In the genomic region with DNA sequence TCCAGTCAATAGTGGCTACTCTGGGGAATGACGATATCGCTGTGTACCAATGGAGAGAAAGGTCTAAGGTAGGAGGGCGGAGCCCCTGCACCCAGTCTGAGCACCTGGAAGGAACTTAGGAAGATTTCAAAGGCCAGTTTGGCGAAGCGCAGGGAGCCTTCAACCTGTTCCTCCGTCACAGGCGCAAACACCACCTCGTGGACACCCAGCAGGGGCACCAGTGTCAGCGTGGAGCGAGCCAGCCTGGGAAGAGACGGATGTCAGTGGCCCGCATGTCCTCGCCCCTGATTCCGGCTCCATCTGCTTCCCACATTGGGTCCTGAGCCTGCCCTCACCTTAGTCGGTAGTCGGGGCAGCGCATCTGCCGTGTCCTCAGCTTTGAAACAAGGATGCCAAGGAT, we compare ENCODE assay signal across 10 mouse cellular contexts. TPM values are rescaled to one million over a fixed set of nuclear protein-coding genes. Genes with fewer than 3 reads are reported as not detected.
DNase-seq lines count a peak whose midpoint lies in the region; ATAC-seq and TF ChIP-seq lines count a peak whose summit lies in the region.
"Had no signal": no experiment of that assay in that cellular context is flagged by ENCODE, and none has a peak within 500 bp of the region (broad histone marks: within the 10 kb centered on the region; RNA-seq: fewer than 3 reads in every experiment).

No protein-coding gene starts in this region.

- H3K4me1 ChIP-seq in heart, embryonic 12.5 days (replicated peaks) = peaks cover 31% of the 10 kb centered on the region
- H3K4me1 ChIP-seq in E14TG2a.4 (replicated peaks; ENCODE audit: low read depth, low read length) = peaks cover 79% of the 10 kb centered on the region
- peaks cover 37% of the 10 kb centered on the region for H3K4me1 ChIP-seq in forebrain, embryonic 16.5 days (replicated peaks; ENCODE audit: control insufficient read depth, insufficient read depth, low read length)
- H3K4me1 ChIP-seq in limb, embryonic 15.5 days = peaks cover 45% of the 10 kb centered on the region

- peaks cover 30% of the 10 kb centered on the region for H3K27me3 ChIP-seq in heart, embryonic 12.5 days (replicated peaks)
- peaks cover 8% of the 10 kb centered on the region; the same call in 1 of the 2 replicates for H3K27me3 ChIP-seq in E14TG2a.4 (ENCODE audit: insufficient read depth, low read length)
- peaks cover 4% of the 10 kb centered on the region; the same call in 1 of the 2 replicates for H3K27me3 ChIP-seq in forebrain, embryonic 16.5 days (replicated peaks; ENCODE audit: control insufficient read depth, insufficient read depth, low read length)
- H3K27me3 ChIP-seq in limb, embryonic 15.5 days = peaks cover 36% of the 10 kb centered on the region

- peak overlapping the region; percentile 83 for H3K4me2 ChIP-seq in heart, embryonic 12.5 days
- H3K4me2 ChIP-seq in forebrain, embryonic 16.5 days (ENCODE audit: low read length) = peak overlapping the region; percentile 37
- H3K4me2 ChIP-seq in limb, embryonic 15.5 days = peak overlapping the region; percentile 74; the same call in 1 of the 2 replicates

- 0 out of 2 replicates have a peak, but pooled peaks cover 1% of the 10 kb centered on the region for H3K36me3 ChIP-seq in heart, embryonic 12.5 days
- H3K36me3 ChIP-seq in E14TG2a.4 (ENCODE audit: insufficient read depth, low read length) = peaks cover 37% of the 10 kb centered on the region
- no peaks in the 10 kb centered on the region for H3K36me3 ChIP-seq in forebrain, embryonic 16.5 days (ENCODE audit: control insufficient read depth, insufficient read depth)
- H3K36me3 ChIP-seq in limb, embryonic 15.5 days = peaks cover 8% of the 10 kb centered on the region

- ATAC-seq in heart, embryonic 12.5 days (ENCODE audit: insufficient number of reproducible peaks, low FRiP score) = no peak
- ATAC-seq in forebrain, embryonic 16.5 days = no peak
- ATAC-seq in limb, embryonic 15.5 days (ENCODE audit: insufficient number of reproducible peaks, low FRiP score, low TSS enrichment, low read depth) = no peak

- intact Hi-C loops in heart, postnatal 14 days (cut with DNase I) = no loop called here

- DNase-seq in heart, postnatal 14 days = no peak
- no peak for DNase-seq in adrenal gland, postnatal 14 days
- DNase-seq in layer of hippocampus, postnatal 10 days (ENCODE audit: low spot score in 2 of 2) = no peak
- DNase-seq in gastrocnemius, postnatal 4 days (ENCODE audit: low spot score in 2 of 2) = no peak
- DNase-seq: cerebellum, adult 2 months; gastrocnemius, adult 2 months had no signal

- no peak overlapping the region for H3K27ac ChIP-seq in heart, embryonic 12.5 days (ENCODE audit: poor library complexity, severe bottlenecking)
- no peak overlapping the region for H3K27ac ChIP-seq in forebrain, embryonic 16.5 days (ENCODE audit: low read length)
- H3K27ac ChIP-seq in limb, embryonic 15.5 days = no peak overlapping the region
- H3K27ac ChIP-seq: gastrocnemius, adult 2 months had no signal

- 18% methylated on average over 18 of the region's 18 CpGs for WGBS in heart, embryonic 12.5 days
- 14% methylated on average over 18 of the region's 18 CpGs for WGBS in forebrain, embryonic 16.5 days
- WGBS in limb, embryonic 15.5 days = 9% methylated on average over 18 of the region's 18 CpGs

- no peaks in the 10 kb centered on the region for H3K9me3 ChIP-seq in heart, embryonic 12.5 days (replicated peaks)
- H3K9me3 ChIP-seq in E14TG2a.4 (ENCODE audit: low read length) = no peaks in the 10 kb centered on the region
- no peaks in the 10 kb centered on the region for H3K9me3 ChIP-seq in forebrain, embryonic 16.5 days (ENCODE audit: control insufficient read depth, low read length)
- H3K9me3 ChIP-seq in limb, embryonic 15.5 days = no peaks in the 10 kb centered on the region

- H3K9ac ChIP-seq in heart, embryonic 12.5 days = peak overlapping the region; percentile 42; the same call in 1 of the 2 replicates
- H3K9ac ChIP-seq in forebrain, embryonic 16.5 days (replicated peaks; ENCODE audit: low read depth, low read length) = peak overlapping the region; percentile 19; the same call in 1 of the 2 replicates
- H3K9ac ChIP-seq in limb, embryonic 15.5 days = no peak overlapping the region

- TF ChIP-seq CTCF in E14TG2a.4 (conservative IDR thresholded peaks at IDR 0.05; ENCODE audit: low read length) = no peak

- peak overlapping the region; percentile 46; the same call in 1 of the 2 replicates for H3K4me3 ChIP-seq in heart, embryonic 12.5 days
- H3K4me3 ChIP-seq in E14TG2a.4 (replicated peaks; ENCODE audit: low read length) = peak overlapping the region; percentile 84
- peak overlapping the region; percentile 27 for H3K4me3 ChIP-seq in forebrain, embryonic 16.5 days (replicated peaks; ENCODE audit: low read length)
- peak overlapping the region; percentile 36 for H3K4me3 ChIP-seq in limb, embryonic 15.5 days

RNA-seq across cellular contexts. Expression of a gene that starts 6.5 kb away (rescaled TPM):
- polyA plus RNA-seq in heart, embryonic 12.5 days (2016; fragmentation: Nextera tagmentation; extraction: Ambion mirVana) = 8.0 and 9.7 TPM in 2 replicates
- total RNA-seq in heart, postnatal 14 days (2021) = under 1 TPM; 0.37 to 0.55 TPM
- 21.8 and 32.1 TPM in 2 replicates for polyA plus RNA-seq in forebrain, embryonic 16.5 days (2015; fragmentation: Nextera tagmentation; extraction: Ambion mirVana)
- 1.0 and 1.2 TPM in 2 replicates for polyA plus RNA-seq in limb, embryonic 15.5 days (2015; fragmentation: Nextera tagmentation; extraction: Ambion mirVana)
- total RNA-seq in adrenal gland, postnatal 14 days (2021) = 0.71 and 0.93 TPM in 2 replicates
- total RNA-seq in layer of hippocampus, postnatal 10 days (2021) = 1 to 10 TPM; 3.0 to 4.1 TPM
- under 1 TPM; 0.13 to 0.15 TPM for total RNA-seq in gastrocnemius, postnatal 4 days (2021)
- total RNA-seq: gastrocnemius, adult 2 months had no signal

RNA-seq across cellular contexts. Expression of a gene that starts 9.9 kb away (rescaled TPM):
- polyA plus RNA-seq in heart, embryonic 12.5 days (2016; fragmentation: Nextera tagmentation; extraction: Ambion mirVana) = 101 TPM in 2 replicates
- total RNA-seq in heart, postnatal 14 days (2021) = 10 to 100 TPM; 62.8 to 70.8 TPM
- 116 and 118 TPM in 2 replicates for polyA plus RNA-seq in forebrain, embryonic 16.5 days (2015; fragmentation: Nextera tagmentation; extraction: Ambion mirVana)
- polyA plus RNA-seq in limb, embryonic 15.5 days (2015; fragmentation: Nextera tagmentation; extraction: Ambion mirVana) = 124 and 130 TPM in 2 replicates
- total RNA-seq in adrenal gland, postnatal 14 days (2021) = 79.1 and 87.8 TPM in 2 replicates
- 100 to 1,000 TPM in 1 of 2 experiments, 10 to 100 TPM in 1; 94.1 to 100 TPM for total RNA-seq in layer of hippocampus, postnatal 10 days (2021)
- total RNA-seq in gastrocnemius, postnatal 4 days (2021) = 100 to 1,000 TPM in 1 of 2 experiments, 10 to 100 TPM in 1; 85.4 to 103 TPM

RNA-seq across cellular contexts. Expression of a gene that starts 10.3 kb away (rescaled TPM):
- 10.0 TPM in 2 replicates for polyA plus RNA-seq in heart, embryonic 12.5 days (2016; fragmentation: Nextera tagmentation; extraction: Ambion mirVana)
- 1 to 10 TPM; 5.9 to 6.1 TPM for total RNA-seq in heart, postnatal 14 days (2021)
- polyA plus RNA-seq in forebrain, embryonic 16.5 days (2015; fragmentation: Nextera tagmentation; extraction: Ambion mirVana) = 17.1 and 22.4 TPM in 2 replicates
- 13.7 and 13.8 TPM in 2 replicates for polyA plus RNA-seq in limb, embryonic 15.5 days (2015; fragmentation: Nextera tagmentation; extraction: Ambion mirVana)
- total RNA-seq in adrenal gland, postnatal 14 days (2021) = 13.2 and 15.2 TPM in 2 replicates
- total RNA-seq in layer of hippocampus, postnatal 10 days (2021) = 10 to 100 TPM; 20.9 to 22.8 TPM
- 1 to 10 TPM; 7.7 to 8.8 TPM for total RNA-seq in gastrocnemius, postnatal 4 days (2021)

RNA-seq across cellular contexts. Expression of a gene that starts 16.8 kb away (rescaled TPM):
- polyA plus RNA-seq in heart, embryonic 12.5 days (2016; fragmentation: Nextera tagmentation; extraction: Ambion mirVana) = 17.7 and 18.2 TPM in 2 replicates
- 10 to 100 TPM; 37.9 to 43.0 TPM for total RNA-seq in heart, postnatal 14 days (2021)
- polyA plus RNA-seq in forebrain, embryonic 16.5 days (2015; fragmentation: Nextera tagmentation; extraction: Ambion mirVana) = 8.3 and 14.4 TPM in 2 replicates
- polyA plus RNA-seq in limb, embryonic 15.5 days (2015; fragmentation: Nextera tagmentation; extraction: Ambion mirVana) = 8.7 and 12.8 TPM in 2 replicates
- 36.9 and 46.6 TPM in 2 replicates for total RNA-seq in adrenal gland, postnatal 14 days (2021)
- 100 to 1,000 TPM; 183 to 198 TPM for total RNA-seq in layer of hippocampus, postnatal 10 days (2021)
- 10 to 100 TPM; 17.0 to 18.1 TPM for total RNA-seq in gastrocnemius, postnatal 4 days (2021)

RNA-seq across cellular contexts. Expression of a gene that starts 39.8 kb away (rescaled TPM):
- 10.2 and 11.2 TPM in 2 replicates for polyA plus RNA-seq in heart, embryonic 12.5 days (2016; fragmentation: Nextera tagmentation; extraction: Ambion mirVana)
- 1 to 10 TPM; 5.7 to 6.6 TPM for total RNA-seq in heart, postnatal 14 days (2021)
- 25.4 and 28.3 TPM in 2 replicates for polyA plus RNA-seq in forebrain, embryonic 16.5 days (2015; fragmentation: Nextera tagmentation; extraction: Ambion mirVana)
- 16.1 and 16.9 TPM in 2 replicates for polyA plus RNA-seq in limb, embryonic 15.5 days (2015; fragmentation: Nextera tagmentation; extraction: Ambion mirVana)
- 11.2 and 11.9 TPM in 2 replicates for total RNA-seq in adrenal gland, postnatal 14 days (2021)
- total RNA-seq in layer of hippocampus, postnatal 10 days (2021) = 10 to 100 TPM; 11.5 to 13.9 TPM
- 1 to 10 TPM; 8.0 to 8.4 TPM for total RNA-seq in gastrocnemius, postnatal 4 days (2021)

Comparison
In these comparisons a context has a peak if more than half of its experiments do, and no peak if none do; other contexts are left out.
1. H3K4me3 ChIP-seq: peak in every context shown above with its lines; median percentile 84 in E14TG2a.4; 46 in heart, embryonic 12.5 days; 36 in limb, embryonic 15.5 days; 27 in forebrain, embryonic 16.5 days.